Mouse (Mus musculus) heart, embryonic 10.5 days (tissue): Measurements from ENCODE around the gene 4930432K21Rik. TPM values are rescaled to one million over a fixed set of nuclear protein-coding genes. Genes with fewer than 3 reads are reported as not detected.

Source experiments
- DNase-seq: peaks from one replicate; pipeline ENCODE4 v3.0.0-alpha.2; 2017; ENCODE audit warnings: low spot score
- H3K27ac ChIP-seq: fragments of 300-500 bp; sonication (generic); 2 replicates; pipeline ENCODE4 v1.5.1; 2016; ENCODE audit warnings: mild to moderate bottlenecking
- H3K27me3 ChIP-seq: fragments of 300-500 bp; sonication (generic); 2 replicates; pipeline ENCODE4 v1.6.1; 2016; ENCODE audit warnings: mild to moderate bottlenecking; ENCODE audit not compliant: poor library complexity, insufficient read depth, severe bottlenecking
- H3K36me3 ChIP-seq: fragments of 300-500 bp; sonication (generic); 2 replicates; pipeline ENCODE4 v1.6.1; 2016; ENCODE audit warnings: mild to moderate bottlenecking, moderate library complexity
- H3K4me1 ChIP-seq: fragments of 300-500 bp; sonication (generic); 2 replicates; pipeline ENCODE4 v1.6.1; 2016; ENCODE audit warnings: mild to moderate bottlenecking
- H3K4me3 ChIP-seq: fragments of 300-500 bp; sonication (generic); 2 replicates; pipeline ENCODE4 v1.5.1; 2016; ENCODE audit warnings: mild to moderate bottlenecking, moderate library complexity
- H3K9me3 ChIP-seq: fragments of 300-500 bp; sonication (generic); 2 replicates; pipeline ENCODE4 v1.6.1; 2016; ENCODE audit warnings: mild to moderate bottlenecking, moderate library complexity
- WGBS: fragments of 180-500 bp; shearing (Covaris S2); methylation state at CpG from one replicate; pipeline ENCODE4 v1.1.7; 2016; 5-methylcytosine and 5-hydroxymethylcytosine counted together
- polyA plus RNA-seq: library from polyadenylated mRNA; unstranded; fragments of >200 nt; fragmentation: Nextera tagmentation; extraction: Ambion mirVana; gene quantifications from 2 replicates; pipeline ENCODE4 v1.2.1, GENCODE M21; 2016

The 4930432K21Rik gene
- polyA plus RNA-seq, 1 experiment from 2014 or later = 1.5 TPM

GRCm38 (mm10) chr8:84126742-84127141, 21.1 kb upstream of the 4930432K21Rik start:
- no peaks in the 10 kb centered on the region for H3K9me3 ChIP-seq
- H3K27ac ChIP-seq = no peak overlapping the region
- 69% methylated on average over 2 of the region's 2 CpGs for WGBS
- H3K36me3 ChIP-seq = peaks cover 5% of the 10 kb centered on the region
- H3K4me1 ChIP-seq = peaks cover 23% of the 10 kb centered on the region
- peaks cover 27% of the 10 kb centered on the region for H3K27me3 ChIP-seq
- no peak overlapping the region for H3K4me3 ChIP-seq
- DNase-seq = no peak

GRCm38 (mm10) chr8:84127202-84127901, 20.5 kb upstream of the 4930432K21Rik start:
- Histone ChIP-seq H3K4me1 (peaks cover 23% of the 10 kb centered on the region), H3K27ac (peak overlapping the region; percentile 31; the same call in 1 of the 2 replicates), H3K9me3 (no peaks in the 10 kb centered on the region), H3K27me3 (peaks cover 32% of the 10 kb centered on the region), H3K36me3 (peaks cover 11% of the 10 kb centered on the region), H3K4me3 (no peak overlapping the region)
- no peak for DNase-seq
- WGBS = 52% methylated on average over 17 of the region's 17 CpGs

- peaks cover 32% of the 10 kb centered on the region for H3K27me3 ChIP-seq
- no peaks in the 10 kb centered on the region for H3K9me3 ChIP-seq
- H3K27ac ChIP-seq = no peak overlapping the region
- no peak for DNase-seq
- H3K4me1 ChIP-seq = peaks cover 27% of the 10 kb centered on the region
- H3K4me3 ChIP-seq = no peak overlapping the region
- WGBS = 61% methylated on average over 8 of the region's 8 CpGs
- peaks cover 20% of the 10 kb centered on the region for H3K36me3 ChIP-seq
These were observed 19.5 kb upstream of the 4930432K21Rik start for GRCm38 (mm10) chr8:84128277-84128676.

GRCm38 (mm10) chr8:84130806-84131205, 17.0 kb upstream of the 4930432K21Rik start:
- no peak overlapping the region for H3K27ac ChIP-seq
- H3K27me3 ChIP-seq = peaks cover 32% of the 10 kb centered on the region
- no peak overlapping the region for H3K4me3 ChIP-seq
- peaks cover 28% of the 10 kb centered on the region for H3K4me1 ChIP-seq
- no peaks in the 10 kb centered on the region for H3K9me3 ChIP-seq
- 44% methylated on average over 30 of the region's 30 CpGs for WGBS
- no peak for DNase-seq
- peaks cover 45% of the 10 kb centered on the region for H3K36me3 ChIP-seq

- peaks cover 22% of the 10 kb centered on the region for H3K4me1 ChIP-seq
- peaks cover 32% of the 10 kb centered on the region for H3K27me3 ChIP-seq
- no peaks in the 10 kb centered on the region for H3K9me3 ChIP-seq
- H3K4me3 ChIP-seq = no peak overlapping the region
- peaks cover 59% of the 10 kb centered on the region for H3K36me3 ChIP-seq
- no peak for DNase-seq
- WGBS = 82% methylated on average over 8 of the region's 8 CpGs
- H3K27ac ChIP-seq = no peak overlapping the region
These were observed 15.6 kb upstream of the 4930432K21Rik start for GRCm38 (mm10) chr8:84132225-84132624.

GRCm38 (mm10) chr8:84137848-84138247, 10.0 kb upstream of the 4930432K21Rik start:
- Histone ChIP-seq H3K27me3 (no peaks in the 10 kb centered on the region), H3K4me3 (no peak overlapping the region), H3K4me1 (peaks cover 11% of the 10 kb centered on the region; the same call in 1 of the 2 replicates), H3K36me3 (peaks cover 98% of the 10 kb centered on the region), H3K27ac (no peak overlapping the region), H3K9me3 (no peaks in the 10 kb centered on the region)
- DNase-seq = no peak
- 90% methylated on average over 3 of the region's 3 CpGs for WGBS

GRCm38 (mm10) chr8:84140838-84141237, 7.0 kb upstream of the 4930432K21Rik start:
- H3K27me3 ChIP-seq = no peaks in the 10 kb centered on the region
- 92% methylated on average over 4 of the region's 4 CpGs for WGBS
- no peaks in the 10 kb centered on the region for H3K9me3 ChIP-seq
- DNase-seq = no peak
- no peak overlapping the region for H3K4me3 ChIP-seq
- no peak overlapping the region for H3K27ac ChIP-seq
- 0 out of 2 replicates have a peak, but pooled peaks cover 3% of the 10 kb centered on the region for H3K4me1 ChIP-seq
- H3K36me3 ChIP-seq = peaks cover 90% of the 10 kb centered on the region

DNA sequence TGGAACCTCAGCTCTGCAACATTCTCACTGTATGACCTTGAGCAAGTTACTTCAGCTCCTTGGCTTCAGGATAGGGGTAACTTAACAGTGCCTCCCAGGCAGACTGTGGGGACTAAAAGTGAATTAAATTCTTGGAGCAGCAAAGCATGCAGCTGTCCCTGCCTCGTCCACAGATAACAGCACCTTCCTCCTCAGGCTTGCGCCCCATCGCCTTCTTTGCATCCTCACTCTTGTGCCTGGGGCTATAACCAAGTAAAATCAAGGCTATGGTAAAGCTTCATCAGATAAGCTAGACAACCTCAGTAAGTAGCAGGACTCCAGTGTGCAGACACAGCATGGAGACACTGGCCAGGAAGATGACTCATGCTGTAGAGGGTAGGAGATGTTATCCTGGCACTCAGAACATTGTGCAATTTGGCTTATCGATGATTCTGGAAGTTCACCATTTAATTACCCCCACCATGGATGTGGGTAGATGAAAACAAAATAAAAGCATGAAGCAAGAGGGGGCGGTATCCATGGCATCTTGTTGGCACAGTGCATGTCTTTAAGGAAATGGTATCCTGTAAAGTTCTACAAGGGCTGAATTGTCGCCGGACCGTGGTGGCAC, 3.1 kb upstream of the 4930432K21Rik start:
- H3K27me3 ChIP-seq = no peaks in the 10 kb centered on the region
- H3K9me3 ChIP-seq = no peaks in the 10 kb centered on the region
- peaks cover 18% of the 10 kb centered on the region for H3K4me1 ChIP-seq
- 91% methylated on average over 8 of the region's 8 CpGs for WGBS
- DNase-seq = no peak
- H3K36me3 ChIP-seq = peaks cover 51% of the 10 kb centered on the region
- no peak overlapping the region for H3K4me3 ChIP-seq
- H3K27ac ChIP-seq = no peak overlapping the region

- no peaks in the 10 kb centered on the region for H3K9me3 ChIP-seq
- no peak for DNase-seq
- peak overlapping the region; percentile 81 for H3K4me3 ChIP-seq
- 8% methylated on average over 14 of the region's 14 CpGs for WGBS
- H3K36me3 ChIP-seq = peaks cover 27% of the 10 kb centered on the region
- peaks cover 18% of the 10 kb centered on the region for H3K4me1 ChIP-seq
- peak overlapping the region; percentile 90 for H3K27ac ChIP-seq
- no peaks in the 10 kb centered on the region for H3K27me3 ChIP-seq
These were observed 480 bp upstream of the 4930432K21Rik start for GRCm38 (mm10) chr8:84147324-84147766.

- H3K4me3 ChIP-seq = peak overlapping the region; percentile 81
- no peaks in the 10 kb centered on the region for H3K27me3 ChIP-seq
- peaks cover 16% of the 10 kb centered on the region for H3K36me3 ChIP-seq
- H3K4me1 ChIP-seq = peaks cover 18% of the 10 kb centered on the region
- H3K9me3 ChIP-seq = no peaks in the 10 kb centered on the region
- no peak for DNase-seq
- WGBS = 86% methylated on average over 5 of the region's 5 CpGs
- H3K27ac ChIP-seq = peak overlapping the region; percentile 90; the same call in 1 of the 2 replicates
These were observed 666 bp downstream of the 4930432K21Rik start for GRCm38 (mm10) chr8:84148531-84148850.

GRCm38 (mm10) chr8:84149181-84149580, 1.4 kb downstream of the 4930432K21Rik start:
- no peak for DNase-seq
- Histone ChIP-seq H3K4me1 (peaks cover 18% of the 10 kb centered on the region), H3K9me3 (no peaks in the 10 kb centered on the region), H3K27ac (no peak overlapping the region), H3K4me3 (no peak overlapping the region), H3K36me3 (peaks cover 9% of the 10 kb centered on the region), H3K27me3 (no peaks in the 10 kb centered on the region)
- WGBS = 81% methylated on average over 3 of the region's 3 CpGs

- H3K27me3 ChIP-seq = peaks cover 5% of the 10 kb centered on the region; the same call in 1 of the 2 replicates
- no peaks in the 10 kb centered on the region for H3K9me3 ChIP-seq
- no peaks in the 10 kb centered on the region for H3K4me1 ChIP-seq
- H3K36me3 ChIP-seq = no peaks in the 10 kb centered on the region
- WGBS = 83% methylated on average over 4 of the region's 4 CpGs
- no peak overlapping the region for H3K27ac ChIP-seq
- no peak overlapping the region for H3K4me3 ChIP-seq
- DNase-seq = no peak
These were observed 9.8 kb downstream of the 4930432K21Rik start for GRCm38 (mm10) chr8:84157620-84158019.

- H3K27ac ChIP-seq = peak overlapping the region; percentile 13; the same call in 1 of the 2 replicates
- H3K4me1 ChIP-seq = peaks cover 28% of the 10 kb centered on the region
- no peaks in the 10 kb centered on the region; the same call in 1 of the 2 replicates for H3K27me3 ChIP-seq
- H3K4me3 ChIP-seq = no peak overlapping the region
- WGBS = 66% methylated on average over 2 of the region's 2 CpGs
- H3K36me3 ChIP-seq = peaks cover 23% of the 10 kb centered on the region
- no peaks in the 10 kb centered on the region for H3K9me3 ChIP-seq
- DNase-seq = peak; percentile 73
These were observed 19.9 kb downstream of the 4930432K21Rik start for GRCm38 (mm10) chr8:84167696-84168095.
